Mouse (Mus musculus) MEL (cell line): ENCODE results near the gene Dao. TPM values are rescaled to one million over a fixed set of nuclear protein-coding genes. Genes with fewer than 3 reads are reported as not detected.

Experiments
- DNase-seq: peaks from one replicate; pipeline ENCODE4 v3.0.0; 2011; ENCODE audit warnings: low read depth, low spot score
- H3K27ac ChIP-seq: 2 replicates; pipeline ENCODE4 v1.5.1; 2012; ENCODE audit warnings: low read depth, mild to moderate bottlenecking, control low read depth, low read length, moderate library complexity; ENCODE audit not compliant: control insufficient read depth
- H3K27me3 ChIP-seq, 2 experiments: fragments of 150-350 bp in 1 of 2; sonication (generic) in 1 of 2; 2 replicates each; pipeline ENCODE4 v1.6.1; 2012; ENCODE audit warnings: low read length in 2 of 2, mild to moderate bottlenecking in 2 of 2, improper control_type of control experiment in 1 of 2, moderate library complexity in 1 of 2; ENCODE audit not compliant: insufficient read depth in 2 of 2, control insufficient read depth in 1 of 2
- H3K36me3 ChIP-seq, 2 experiments: 2 replicates each; pipeline ENCODE4 v1.6.1; 2012 to 2014; ENCODE audit warnings: low read length in 2 of 2, improper control_type of control experiment in 1 of 2, inconsistent platforms in 1 of 2, mild to moderate bottlenecking in 1 of 2; ENCODE audit not compliant: insufficient read depth in 2 of 2, control insufficient read depth in 1 of 2
- H3K4me1 ChIP-seq, 2 experiments: fragments of 150-350 bp in 1 of 2; sonication (generic) in 1 of 2; 2 replicates each; pipeline ENCODE4 v1.6.1; 2012; ENCODE audit warnings: low read length in 2 of 2, improper control_type of control experiment in 1 of 2, mild to moderate bottlenecking in 1 of 2; ENCODE audit not compliant: insufficient read depth in 2 of 2, control insufficient read depth in 1 of 2
- H3K4me3 ChIP-seq, 2 experiments: fragments of 150-350 bp in 1 of 2; sonication (generic) in 1 of 2; 2 replicates each; pipeline ENCODE4 v1.5.1; 2012; ENCODE audit warnings: low read depth in 2 of 2, low read length in 2 of 2, mild to moderate bottlenecking in 2 of 2, moderate library complexity in 2 of 2, control low read depth in 1 of 2, improper control_type of control experiment in 1 of 2; ENCODE audit not compliant: control insufficient read depth in 1 of 2, insufficient read depth in 1 of 2
- H3K79me2 ChIP-seq: 2 replicates; pipeline ENCODE4 v1.6.1; 2012; ENCODE audit warnings: mild to moderate bottlenecking, low read length, moderate library complexity; ENCODE audit not compliant: control insufficient read depth, poor library complexity, insufficient read depth
- H3K9ac ChIP-seq: 2 replicates; pipeline ENCODE4 v1.6.1; 2012; ENCODE audit warnings: low read depth, mild to moderate bottlenecking, control low read depth, low read length, moderate library complexity; ENCODE audit not compliant: control insufficient read depth, poor library complexity, severe bottlenecking
- H3K9me3 ChIP-seq: fragments of 150-350 bp; sonication (generic); replicated peaks from 2 replicates; pipeline ENCODE4 v1.6.1; 2012; ENCODE audit warnings: mild to moderate bottlenecking, low read length, improper control_type of control experiment, moderate library complexity; ENCODE audit not compliant: insufficient read depth
- BHLHE40 ChIP-seq: IDR thresholded peaks from 2 replicates; pipeline ENCODE4 v1.6.1; 2012; ENCODE audit warnings: low read depth, mild to moderate bottlenecking, inconsistent platforms, low read length, improper control_type of control experiment, borderline replicate concordance
- CHD1 ChIP-seq: IDR thresholded peaks from 2 replicates; pipeline ENCODE4 v1.6.1; 2012; ENCODE audit warnings: low read depth, mild to moderate bottlenecking, inconsistent platforms, low read length, improper control_type of control experiment
- EP300 ChIP-seq, 2 experiments: IDR thresholded peaks; 2 replicates each; pipeline ENCODE4 v1.6.1; 2011; ENCODE audit warnings: improper control_type of control experiment in 2 of 2, low read length in 2 of 2, low read depth in 1 of 2, mild to moderate bottlenecking in 1 of 2
- ETS1 ChIP-seq: IDR thresholded peaks from 2 replicates; pipeline ENCODE4 v1.6.1; 2012; ENCODE audit warnings: low read depth, mild to moderate bottlenecking, inconsistent platforms, low read length, improper control_type of control experiment, moderate library complexity
- GATA1 ChIP-seq: IDR thresholded peaks from 2 replicates; pipeline ENCODE4 v1.6.1; 2011; ENCODE audit warnings: low read depth, low read length, improper control_type of control experiment
- HCFC1 ChIP-seq: IDR thresholded peaks from 2 replicates; pipeline ENCODE4 v1.6.1; 2012; ENCODE audit warnings: low read depth, mild to moderate bottlenecking, inconsistent platforms, low read length, improper control_type of control experiment, moderate library complexity
- MEF2A ChIP-seq: IDR thresholded peaks from 2 replicates; pipeline ENCODE4 v1.6.1; 2014; ENCODE audit warnings: low read depth, mild to moderate bottlenecking, inconsistent platforms, low read length, improper control_type of control experiment; ENCODE audit not compliant: poor library complexity, insufficient replicate concordance, severe bottlenecking; ENCODE audit errors: extremely low read depth
- MXI1 ChIP-seq: IDR thresholded peaks from 2 replicates; pipeline ENCODE4 v1.6.1; 2011; ENCODE audit warnings: mild to moderate bottlenecking, low read depth, low read length, improper control_type of control experiment
- MYB ChIP-seq: IDR thresholded peaks from 2 replicates; pipeline ENCODE4 v1.6.1; 2011; ENCODE audit warnings: mild to moderate bottlenecking, low read depth, low read length, improper control_type of control experiment
- POLR2A ChIP-seq, 2 experiments: IDR thresholded peaks; 2 replicates each; pipeline ENCODE4 v1.6.1; 2011 to 2012; ENCODE audit warnings: low read length in 2 of 2, mild to moderate bottlenecking in 2 of 2, control low read depth in 1 of 2, improper control_type of control experiment in 1 of 2, low read depth in 1 of 2, moderate library complexity in 1 of 2; ENCODE audit not compliant: control insufficient read depth in 1 of 2, insufficient read depth in 1 of 2, poor library complexity in 1 of 2
- RCOR1 ChIP-seq: IDR thresholded peaks from 2 replicates; pipeline ENCODE4 v1.6.1; 2012; ENCODE audit warnings: low read depth, mild to moderate bottlenecking, inconsistent platforms, low read length, improper control_type of control experiment
- SIN3A ChIP-seq: IDR thresholded peaks from 2 replicates; pipeline ENCODE4 v1.6.1; 2012; ENCODE audit warnings: low read length, improper control_type of control experiment, inconsistent platforms
- SMC3 ChIP-seq: IDR thresholded peaks from 2 replicates; pipeline ENCODE4 v1.6.1; 2011; ENCODE audit warnings: low read depth, low read length, improper control_type of control experiment
- TAL1 ChIP-seq: IDR thresholded peaks from 2 replicates; pipeline ENCODE4 v1.6.1; 2012; ENCODE audit warnings: mild to moderate bottlenecking, inconsistent platforms, low read length, moderate library complexity, mixed read lengths
- TBP ChIP-seq: IDR thresholded peaks from 2 replicates; pipeline ENCODE4 v1.8.0; 2011; ENCODE audit warnings: low read depth, low read length, improper control_type of control experiment
- TCF12 ChIP-seq: IDR thresholded peaks from 2 replicates; pipeline ENCODE4 v1.6.1; 2014; ENCODE audit warnings: low read depth, mild to moderate bottlenecking, inconsistent platforms, low read length, improper control_type of control experiment, moderate library complexity
- UBTF ChIP-seq: IDR thresholded peaks from 2 replicates; pipeline ENCODE4 v1.6.1; 2012; ENCODE audit warnings: low read depth, mild to moderate bottlenecking, inconsistent platforms, low read length, improper control_type of control experiment, moderate library complexity, borderline replicate concordance; ENCODE audit not compliant: insufficient read depth
- USF1 ChIP-seq: IDR thresholded peaks from 2 replicates; pipeline ENCODE4 v1.6.1; 2014; ENCODE audit warnings: low read depth, mild to moderate bottlenecking, inconsistent platforms, low read length, improper control_type of control experiment, moderate library complexity
- USF2 ChIP-seq, 2 experiments: IDR thresholded peaks; 2 replicates each; pipeline ENCODE4 v1.6.1; 2011 to 2012; ENCODE audit warnings: improper control_type of control experiment in 2 of 2, low read length in 2 of 2, borderline replicate concordance in 1 of 2, inconsistent platforms in 1 of 2, low read depth in 1 of 2, mild to moderate bottlenecking in 1 of 2; ENCODE audit not compliant: insufficient read depth in 1 of 2
- ZC3H11A ChIP-seq: IDR thresholded peaks from 2 replicates; pipeline ENCODE4 v1.6.1; 2012; ENCODE audit warnings: low read depth, mild to moderate bottlenecking, inconsistent platforms, low read length, improper control_type of control experiment
- ZKSCAN1 ChIP-seq: IDR thresholded peaks from 2 replicates; pipeline ENCODE4 v1.6.1; 2012; ENCODE audit warnings: low read depth, mild to moderate bottlenecking, inconsistent platforms, low read length, improper control_type of control experiment, moderate library complexity
- ZNF384 ChIP-seq: IDR thresholded peaks from 2 replicates; pipeline ENCODE4 v1.6.1; 2012; ENCODE audit warnings: low read depth, mild to moderate bottlenecking, inconsistent platforms, low read length, improper control_type of control experiment
- polyA plus RNA-seq, 2 experiments: library from polyadenylated mRNA; stranded (reverse) in 1 of 2; unstranded in 1 of 2; fragments of >175 nt in 1 of 2; fragments of >200 nt in 1 of 2; gene quantifications; 2 replicates each; pipeline versions ENCODE4 v1.2.1 to v1.2.4; 2012; ENCODE audit warnings: low replicate concordance in 2 of 2, low read depth in 1 of 2; ENCODE audit not compliant: insufficient read length in 2 of 2, insufficient read depth in 1 of 2, missing spikeins in 1 of 2
- total RNA-seq: library from RNA; depleted of rRNA; stranded (reverse); fragments of 300-350 nt; gene quantifications from 2 replicates; pipeline ENCODE4 v1.2.3, GENCODE M21; 2012

Dao gene
- total and polyA plus RNA-seq, 3 experiments: 0.04 TPM; not detected in 2

- DNase-seq: no peak
- peaks cover 0 to 13% of the 10 kb centered on the region in 2 experiments; a peak in 2 of 4 replicates for H3K36me3 ChIP-seq
- H3K9me3 ChIP-seq: no peaks in the 10 kb centered on the region
- H3K79me2 ChIP-seq: no peaks in the 10 kb centered on the region
- H3K4me3 ChIP-seq: no peak overlapping the region
- H3K9ac ChIP-seq: no peak overlapping the region
- TF ChIP-seq BHLHE40: no peak
- no peak for TF ChIP-seq ZC3H11A
- no peak for TF ChIP-seq SMC3
- no peak for TF ChIP-seq UBTF
- no peak for TF ChIP-seq CHD1
- TF ChIP-seq MXI1: no peak
- no peak for TF ChIP-seq USF2 (IDR thresholded peaks at IDR 0.05; ENCODE audit: borderline replicate concordance in 1 of 2, insufficient read depth in 1 of 2, low read depth in 1 of 2, low read length in 2 of 2)
- TF ChIP-seq POLR2A (IDR thresholded peaks at IDR 0.05; ENCODE audit: control insufficient read depth in 1 of 2, insufficient read depth in 1 of 2, low read depth in 1 of 2, low read length in 2 of 2, poor library complexity in 1 of 2): no peak
- TF ChIP-seq RCOR1: no peak
- no peak for TF ChIP-seq HCFC1
- TF ChIP-seq ZNF384: no peak
- no peak for TF ChIP-seq ZKSCAN1
- TF ChIP-seq MYB: no peak
- no peak for TF ChIP-seq GATA1
- TF ChIP-seq, all 39 proteins: peak for 0
- peaks cover 13 to 32% of the 10 kb centered on the region in 2 experiments for H3K4me1 ChIP-seq
- H3K27me3 ChIP-seq: no peaks in the 10 kb centered on the region
- no peak overlapping the region for H3K27ac ChIP-seq
Measured at GRCm38 (mm10) chr5:113977309-113977708, 26.2 kb upstream of the Dao start.

- Histone ChIP-seq H3K9me3 (no peaks in the 10 kb centered on the region), H3K4me3 (no peak overlapping the region), H3K27ac (no peak overlapping the region), H3K36me3 (peaks cover 0 to 4% of the 10 kb centered on the region in 2 experiments; a peak in 2 of 4 replicates), H3K9ac (no peak overlapping the region), H3K79me2 (no peaks in the 10 kb centered on the region), H3K4me1 (peaks cover 11 to 24% of the 10 kb centered on the region in 2 experiments), H3K27me3 (no peaks in the 10 kb centered on the region)
- 0 out of 2 replicates have a peak, but pooled peaks have one; percentile 28 for TF ChIP-seq SIN3A
- TF ChIP-seq MEF2A: no peak
- no peak for TF ChIP-seq USF1
- TF ChIP-seq TBP: no peak
- TF ChIP-seq TAL1: peak; percentile 41; the same call in 1 of the 2 replicates
- peak; percentile 62 for TF ChIP-seq TCF12
- 0 out of 2 replicates have a peak, but pooled peaks have one; percentile 6 for TF ChIP-seq GATA1
- TF ChIP-seq ZKSCAN1: no peak
- no peak for TF ChIP-seq RCOR1
- peak; percentile 28 to 34; a peak in 1 of 4 replicates for TF ChIP-seq EP300 (IDR thresholded peaks at IDR 0.05; ENCODE audit: low read depth in 1 of 2, low read length in 2 of 2)
- no peak for TF ChIP-seq ZC3H11A
- peak; percentile 62 for TF ChIP-seq ETS1
- DNase-seq: peak; percentile 22
Measured at GRCm38 (mm10) chr5:113980511-113980910, 23.0 kb upstream of the Dao start.
